Mouse (Mus musculus): ENCODE data around the gene Wdr43. TPM values are rescaled to one million over a fixed set of nuclear protein-coding genes. Genes with fewer than 3 reads are reported as not detected.
A peak's percentile ranks its signal among the peaks of the same experiment; 100 is the strongest.

Wdr43 gene
- 54.6 and 60.7 TPM in 2 replicates for polyA plus RNA-seq (2015; fragmentation: Nextera tagmentation; extraction: Ambion mirVana)

- peak within 1 kb of the TSS; percentile 88 for H3K4me2 ChIP-seq
- H3K4me3 ChIP-seq, result peak within 1 kb of the TSS; percentile 99
- peaks cover 5% of the 10 kb centered on the region; the same call in 1 of the 2 replicates for H3K36me3 ChIP-seq (ENCODE audit: poor library complexity, severe bottlenecking)
- no peaks in the 10 kb centered on the region for H3K9me3 ChIP-seq (replicated peaks)
- WGBS, result 6% methylated on average over 40 of the region's 40 CpGs
- no peaks in the 10 kb centered on the region for H3K27me3 ChIP-seq
- peaks cover 20% of the 10 kb centered on the region for H3K4me1 ChIP-seq
- peak within 1 kb of the TSS; percentile 93 for H3K9ac ChIP-seq
- peak within 1 kb of the TSS; percentile 35; the same call in 1 of the 2 replicates for H3K27ac ChIP-seq
- peak; percentile 100 for ATAC-seq
These were observed at the start of gene Wdr43 for GRCm38 (mm10) chr17:71615638-71616318. Gene Wdr43, plus strand, starts transcription at chr17:71615895.

GRCm38 (mm10) chr17:71579176-71579705 lies 36.5 kb upstream of the Wdr43 start:
- H3K4me2 ChIP-seq, result no peak overlapping the region
- no peaks in the 10 kb centered on the region for H3K4me1 ChIP-seq
- H3K9ac ChIP-seq, result no peak overlapping the region
- no peaks in the 10 kb centered on the region for H3K36me3 ChIP-seq (ENCODE audit: poor library complexity, severe bottlenecking)
- H3K4me3 ChIP-seq, result no peak overlapping the region
- no peaks in the 10 kb centered on the region for H3K9me3 ChIP-seq (replicated peaks)
- H3K27me3 ChIP-seq, result no peaks in the 10 kb centered on the region
- ATAC-seq, result no peak
- WGBS, result 90% methylated on average over 1 of the region's 1 CpGs
- no peak overlapping the region for H3K27ac ChIP-seq

GRCm38 (mm10) chr17:71597881-71598658 lies 17.6 kb upstream of the Wdr43 start:
- H3K9ac ChIP-seq, result peak overlapping the region; percentile 78
- 1% methylated on average over 48 of the region's 48 CpGs for WGBS
- H3K9me3 ChIP-seq (replicated peaks), result no peaks in the 10 kb centered on the region
- peaks cover 7% of the 10 kb centered on the region; the same call in 1 of the 2 replicates for H3K27me3 ChIP-seq
- no peak overlapping the region; the same call in 1 of the 2 replicates for H3K27ac ChIP-seq
- H3K36me3 ChIP-seq (ENCODE audit: poor library complexity, severe bottlenecking), result no peaks in the 10 kb centered on the region; the same call in 1 of the 2 replicates
- peaks cover 29% of the 10 kb centered on the region for H3K4me1 ChIP-seq
- peak overlapping the region; percentile 77 for H3K4me3 ChIP-seq
- peak; percentile 77; the same call in 1 of the 2 replicates for ATAC-seq
- H3K4me2 ChIP-seq, result peak overlapping the region; percentile 92

- peak overlapping the region; percentile 92 for H3K4me2 ChIP-seq
- peak; percentile 98 for ATAC-seq
- 6% methylated on average over 42 of the region's 42 CpGs for WGBS
- H3K36me3 ChIP-seq (ENCODE audit: poor library complexity, severe bottlenecking), result no peaks in the 10 kb centered on the region
- H3K27ac ChIP-seq, result no peak overlapping the region
- peak overlapping the region; percentile 77 for H3K4me3 ChIP-seq
- peaks cover 29% of the 10 kb centered on the region for H3K4me1 ChIP-seq
- H3K9me3 ChIP-seq (replicated peaks), result no peaks in the 10 kb centered on the region
- H3K9ac ChIP-seq, result peak overlapping the region; percentile 78
- H3K27me3 ChIP-seq, result peaks cover 7% of the 10 kb centered on the region; the same call in 1 of the 2 replicates
These were observed 16.8 kb upstream of the Wdr43 start for GRCm38 (mm10) chr17:71598659-71599554.

GRCm38 (mm10) chr17:71616319-71617032 lies 781 bp downstream of the Wdr43 start:
- peak; percentile 83 for ATAC-seq
- Histone ChIP-seq H3K4me2 (peak overlapping the region; percentile 88), H3K4me3 (peak overlapping the region; percentile 99), H3K27me3 (no peaks in the 10 kb centered on the region), H3K9me3 (replicated peaks) (no peaks in the 10 kb centered on the region), H3K9ac (peak overlapping the region; percentile 93), H3K36me3 (ENCODE audit: poor library complexity, severe bottlenecking) (peaks cover 5% of the 10 kb centered on the region; the same call in 1 of the 2 replicates), H3K27ac (peak overlapping the region; percentile 35; the same call in 1 of the 2 replicates), H3K4me1 (peaks cover 20% of the 10 kb centered on the region)
- WGBS, result under 1% methylated on average over 47 of the region's 73 CpGs

- no peak overlapping the region for H3K27ac ChIP-seq
- ATAC-seq, result no peak
- H3K4me2 ChIP-seq, result peak overlapping the region; percentile 88
- H3K36me3 ChIP-seq (ENCODE audit: poor library complexity, severe bottlenecking), result peaks cover 5% of the 10 kb centered on the region; the same call in 1 of the 2 replicates
- no peaks in the 10 kb centered on the region for H3K27me3 ChIP-seq
- no peaks in the 10 kb centered on the region for H3K9me3 ChIP-seq (replicated peaks)
- under 1% methylated on average over 10 of the region's 10 CpGs for WGBS
- H3K4me3 ChIP-seq, result peak overlapping the region; percentile 99
- H3K9ac ChIP-seq, result peak overlapping the region; percentile 93
- peaks cover 20% of the 10 kb centered on the region for H3K4me1 ChIP-seq
These were observed 1.3 kb downstream of the Wdr43 start for GRCm38 (mm10) chr17:71617033-71617362.

GRCm38 (mm10) chr17:71617974-71618373 lies 2.3 kb downstream of the Wdr43 start:
- ATAC-seq, result no peak
- H3K4me2 ChIP-seq, result peak overlapping the region; percentile 88
- peak overlapping the region; percentile 17 for H3K4me3 ChIP-seq
- H3K9ac ChIP-seq, result no peak overlapping the region
- no peaks in the 10 kb centered on the region for H3K27me3 ChIP-seq
- H3K27ac ChIP-seq, result no peak overlapping the region
- peaks cover 5% of the 10 kb centered on the region; the same call in 1 of the 2 replicates for H3K36me3 ChIP-seq (ENCODE audit: poor library complexity, severe bottlenecking)
- WGBS, result 81% methylated on average over 4 of the region's 4 CpGs
- H3K9me3 ChIP-seq (replicated peaks), result no peaks in the 10 kb centered on the region
- H3K4me1 ChIP-seq, result peaks cover 20% of the 10 kb centered on the region

GRCm38 (mm10) chr17:71631806-71632205 lies 16.1 kb downstream of the Wdr43 start:
- H3K4me1 ChIP-seq, result no peaks in the 10 kb centered on the region
- no peak overlapping the region for H3K9ac ChIP-seq
- H3K4me2 ChIP-seq, result no peak overlapping the region
- no peaks in the 10 kb centered on the region for H3K9me3 ChIP-seq (replicated peaks)
- no peak overlapping the region for H3K4me3 ChIP-seq
- H3K36me3 ChIP-seq (ENCODE audit: poor library complexity, severe bottlenecking), result peaks cover 85% of the 10 kb centered on the region
- 89% methylated on average over 10 of the region's 10 CpGs for WGBS
- ATAC-seq, result no peak
- no peaks in the 10 kb centered on the region for H3K27me3 ChIP-seq
- H3K27ac ChIP-seq, result no peak overlapping the region

- Histone ChIP-seq H3K36me3 (ENCODE audit: poor library complexity, severe bottlenecking) (peaks cover 86% of the 10 kb centered on the region), H3K9ac (no peak overlapping the region), H3K4me1 (no peaks in the 10 kb centered on the region), H3K27me3 (no peaks in the 10 kb centered on the region), H3K9me3 (replicated peaks) (no peaks in the 10 kb centered on the region), H3K4me2 (no peak overlapping the region), H3K27ac (no peak overlapping the region), H3K4me3 (no peak overlapping the region)
- WGBS, result 88% methylated on average over 8 of the region's 8 CpGs
- ATAC-seq, result no peak
These were observed 17.7 kb downstream of the Wdr43 start for GRCm38 (mm10) chr17:71633350-71633749.

- whole genome bisulfite sequencing, result 93% methylated on average over 8 of the region's 8 CpGs
- Histone ChIP-seq H3K36me3 (ENCODE audit: poor library complexity, severe bottlenecking) (peaks cover 91% of the 10 kb centered on the region), H3K9me3 (replicated peaks) (no peaks in the 10 kb centered on the region), H3K4me3 (no peak overlapping the region), H3K4me2 (no peak overlapping the region), H3K4me1 (no peaks in the 10 kb centered on the region), H3K27me3 (no peaks in the 10 kb centered on the region), H3K9ac (no peak overlapping the region), H3K27ac (no peak overlapping the region)
- ATAC-seq, result no peak
These were observed 21.1 kb downstream of the Wdr43 start for GRCm38 (mm10) chr17:71636786-71637185.

GRCm38 (mm10) chr17:71637750-71638265 lies 22.1 kb downstream of the Wdr43 start:
- H3K4me1 ChIP-seq, result no peaks in the 10 kb centered on the region
- ATAC-seq, result no peak
- WGBS, result 97% methylated on average over 3 of the region's 4 CpGs
- H3K4me2 ChIP-seq, result no peak overlapping the region
- no peaks in the 10 kb centered on the region for H3K27me3 ChIP-seq
- no peak overlapping the region for H3K27ac ChIP-seq
- no peak overlapping the region for H3K9ac ChIP-seq
- H3K9me3 ChIP-seq (replicated peaks), result no peaks in the 10 kb centered on the region
- no peak overlapping the region for H3K4me3 ChIP-seq
- peaks cover 94% of the 10 kb centered on the region for H3K36me3 ChIP-seq (ENCODE audit: poor library complexity, severe bottlenecking)

All from forebrain, embryonic 13.5 days (tissue).